Mouse (Mus musculus) midbrain, postnatal 0 days (tissue): Measurements from ENCODE around the gene Fan1. TPM values are rescaled to one million over a fixed set of nuclear protein-coding genes. Genes with fewer than 3 reads are reported as not detected.
A peak's percentile ranks its signal among the peaks of the same experiment; 100 is the strongest.

Source experiments
- ATAC-seq: fragments of 200-750 bp; cut with Nextera tagmentation; 2 replicates; pipeline ENCODE4 v1.8.0; 2017; ENCODE audit warnings: moderate number of reproducible peaks, mild to moderate bottlenecking, moderate TSS enrichment, moderate library complexity; ENCODE audit not compliant: low FRiP score
- DNase-seq: peaks from one replicate; pipeline ENCODE4 v3.0.0-alpha.2; 2015; ENCODE audit warnings: low spot score
- H3K27ac ChIP-seq: fragments of 300-500 bp; sonication (generic); 2 replicates; pipeline ENCODE4 v1.5.1; 2014; ENCODE audit warnings: low read depth, mild to moderate bottlenecking, low read length, mixed read lengths
- H3K27me3 ChIP-seq: fragments of 300-500 bp; sonication (generic); 2 replicates; pipeline ENCODE4 v1.6.1; 2014; ENCODE audit warnings: low read length, control low read depth, mixed read lengths; ENCODE audit not compliant: insufficient read depth
- H3K36me3 ChIP-seq: fragments of 300-500 bp; sonication (generic); 2 replicates; pipeline ENCODE4 v1.6.1; 2014; ENCODE audit warnings: low read length, control low read depth, mixed read lengths; ENCODE audit not compliant: insufficient read depth
- H3K4me1 ChIP-seq: fragments of 300-500 bp; sonication (generic); 2 replicates; pipeline ENCODE4 v1.6.1; 2014; ENCODE audit warnings: mild to moderate bottlenecking, control low read depth, antibody characterized with exemption, low read length, mixed read lengths; ENCODE audit not compliant: insufficient read depth
- H3K4me2 ChIP-seq: fragments of 300-500 bp; sonication (generic); 2 replicates; pipeline ENCODE4 v1.6.1; 2014; ENCODE audit warnings: low read depth, mild to moderate bottlenecking, low read length, mixed read lengths; ENCODE audit not compliant: poor library complexity, severe bottlenecking
- H3K4me3 ChIP-seq: fragments of 300-500 bp; sonication (generic); 2 replicates; pipeline ENCODE4 v1.5.1; 2014; ENCODE audit warnings: low read depth, mild to moderate bottlenecking, low read length, moderate library complexity
- H3K9ac ChIP-seq: fragments of 300-500 bp; sonication (generic); replicated peaks from 2 replicates; pipeline ENCODE4 v1.6.1; 2014; ENCODE audit warnings: mild to moderate bottlenecking, low read length, moderate library complexity, mixed read lengths; ENCODE audit not compliant: poor library complexity, severe bottlenecking
- H3K9me3 ChIP-seq: fragments of 300-500 bp; sonication (generic); 2 replicates; pipeline ENCODE4 v1.6.1; 2016; ENCODE audit warnings: low read length, control low read depth
- CTCF ChIP-seq: IDR thresholded peaks from 2 replicates; pipeline ENCODE4 v1.5.1; 2016; ENCODE audit warnings: antibody characterized with exemption, mild to moderate bottlenecking
- WGBS: fragments of 180-500 bp; shearing (Covaris S2); extraction: QIAGEN DNeasy Blood & Tissue Kit; methylation state at CpG from one replicate; pipeline ENCODE4 v1.1.7; 2014; 5-methylcytosine and 5-hydroxymethylcytosine counted together
- polyA plus RNA-seq: library from polyadenylated mRNA; unstranded; fragments of >200 nt; fragmentation: Nextera tagmentation; extraction: Ambion mirVana; gene quantifications from 2 replicates; pipeline ENCODE4 v1.2.1, GENCODE M21; 2015
- total RNA-seq: library from RNA; depleted of rRNA; stranded (reverse); fragments of >200 nt; gene quantifications from 2 replicates; pipeline ENCODE4 v1.2.3, GENCODE M21; 2014

Gene Fan1
- total and polyA plus RNA-seq, 2 experiments from 2014 or later = 4.7 to 6.5 TPM

GRCm38 (mm10) chr7:64360586-64360945, 13.3 kb downstream of the Fan1 start:
- Histone ChIP-seq H3K27me3 (no peaks in the 10 kb centered on the region), H3K9ac (no peak overlapping the region), H3K4me2 (no peak overlapping the region), H3K4me3 (no peak overlapping the region), H3K36me3 (peaks cover 41% of the 10 kb centered on the region), H3K27ac (0 out of 2 replicates have a peak overlapping the region, but pooled peaks have one; percentile 38), H3K4me1 (no peaks in the 10 kb centered on the region), H3K9me3 (no peaks in the 10 kb centered on the region)
- no peak for TF ChIP-seq CTCF
- ATAC-seq = no peak
- peak; percentile 45 for DNase-seq
- 76% methylated on average over 3 of the region's 3 CpGs for WGBS

DNA sequence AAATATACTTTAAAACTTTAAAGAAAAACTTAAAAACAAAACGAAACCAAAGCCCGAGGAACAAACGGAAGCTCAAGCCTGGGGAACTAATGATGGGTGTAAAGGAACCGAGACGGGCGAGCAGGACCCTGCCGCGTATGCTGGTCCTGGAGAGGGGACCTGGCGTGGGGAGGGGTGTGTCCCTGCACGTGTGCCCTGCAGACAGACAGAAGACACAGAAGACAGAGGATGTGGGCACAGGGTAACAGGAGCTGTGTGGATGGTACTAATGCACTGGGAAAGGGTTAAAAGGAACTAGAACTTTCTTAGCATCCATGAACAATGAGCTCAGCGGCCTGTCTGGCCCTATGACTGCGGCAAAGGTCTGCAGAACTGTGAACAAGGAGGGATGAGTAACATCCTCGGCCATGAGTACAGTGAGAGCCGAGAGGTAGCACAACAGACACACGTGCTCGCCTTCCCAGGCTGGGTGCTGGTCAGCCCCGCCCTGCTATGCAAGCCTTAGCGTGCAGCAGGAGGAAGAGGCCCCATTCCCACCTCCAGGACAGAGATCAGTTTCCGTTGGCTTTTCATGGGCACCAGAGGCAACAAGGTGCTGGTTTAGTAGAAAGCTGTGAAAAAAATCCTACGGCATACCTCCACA, 13.8 kb downstream of the Fan1 start:
- Histone ChIP-seq H3K4me1 (no peaks in the 10 kb centered on the region), H3K9me3 (no peaks in the 10 kb centered on the region), H3K9ac (no peak overlapping the region), H3K27ac (0 out of 2 replicates have a peak overlapping the region, but pooled peaks have one; percentile 38), H3K27me3 (no peaks in the 10 kb centered on the region), H3K36me3 (peaks cover 41% of the 10 kb centered on the region), H3K4me2 (no peak overlapping the region), H3K4me3 (no peak overlapping the region)
- 89% methylated on average over 20 of the region's 20 CpGs for WGBS
- DNase-seq (no peak), ATAC-seq (no peak)
- no peak for TF ChIP-seq CTCF

DNA sequence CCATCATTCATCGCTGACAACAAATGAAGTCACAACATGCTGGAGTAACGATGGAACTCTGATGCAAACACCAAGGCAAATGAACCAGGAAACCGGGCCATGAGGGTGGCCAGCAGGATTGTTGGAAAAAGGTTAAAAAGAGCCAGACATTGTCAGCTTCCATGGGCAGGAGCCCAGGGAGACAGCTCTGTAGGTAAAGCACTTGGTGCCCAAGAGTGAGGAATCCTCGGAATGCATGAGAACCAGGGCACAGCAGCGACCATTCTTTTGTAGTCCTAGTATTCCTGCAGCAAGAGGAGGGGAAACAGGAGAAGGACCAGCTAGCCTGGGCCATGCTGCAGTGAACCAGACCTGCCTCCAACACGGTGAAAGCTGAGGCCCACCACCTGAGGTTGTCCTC, 15.2 kb downstream of the Fan1 start:
- WGBS = 92% methylated on average over 6 of the region's 6 CpGs
- Histone ChIP-seq H3K4me1 (no peaks in the 10 kb centered on the region), H3K4me2 (no peak overlapping the region), H3K4me3 (no peak overlapping the region), H3K27ac (no peak overlapping the region), H3K27me3 (no peaks in the 10 kb centered on the region), H3K9me3 (no peaks in the 10 kb centered on the region), H3K9ac (no peak overlapping the region), H3K36me3 (peaks cover 38% of the 10 kb centered on the region)
- DNase-seq (no peak), ATAC-seq (no peak)
- TF ChIP-seq CTCF = no peak

- Histone ChIP-seq H3K9ac (no peak overlapping the region), H3K4me3 (no peak overlapping the region), H3K27ac (no peak overlapping the region), H3K27me3 (no peaks in the 10 kb centered on the region), H3K4me1 (no peaks in the 10 kb centered on the region), H3K9me3 (no peaks in the 10 kb centered on the region), H3K4me2 (no peak overlapping the region), H3K36me3 (peaks cover 39% of the 10 kb centered on the region)
- DNase-seq = peak; percentile 71
- TF ChIP-seq CTCF = no peak
- WGBS = 77% methylated on average over 9 of the region's 9 CpGs
- peak; percentile 53; the same call in 1 of the 2 replicates for ATAC-seq
These were observed 16.5 kb downstream of the Fan1 start for GRCm38 (mm10) chr7:64357405-64357804.

DNA sequence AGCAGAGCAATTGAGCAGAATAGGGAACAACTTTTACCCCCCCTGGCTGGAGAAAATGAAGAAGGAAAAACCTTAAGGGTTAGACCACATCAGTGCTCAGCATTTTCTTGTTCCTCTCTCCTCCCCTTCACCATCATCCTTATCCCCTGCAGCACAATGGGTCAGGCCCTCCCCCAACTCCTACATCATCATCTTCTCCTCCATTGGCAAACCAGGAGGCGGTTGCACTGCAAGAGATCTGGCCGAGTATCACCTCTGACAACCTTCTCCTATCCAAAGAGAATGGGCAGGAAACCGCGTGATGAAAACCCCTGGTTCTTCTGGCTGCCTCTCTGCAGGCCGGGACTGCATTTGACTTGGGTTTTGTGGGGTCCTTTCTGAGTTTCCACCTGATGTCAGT, 17.2 kb downstream of the Fan1 start:
- Histone ChIP-seq H3K36me3 (peaks cover 35% of the 10 kb centered on the region), H3K9ac (no peak overlapping the region), H3K4me2 (no peak overlapping the region), H3K27ac (no peak overlapping the region), H3K27me3 (no peaks in the 10 kb centered on the region), H3K4me3 (no peak overlapping the region), H3K9me3 (no peaks in the 10 kb centered on the region), H3K4me1 (no peaks in the 10 kb centered on the region)
- WGBS = 90% methylated on average over 5 of the region's 5 CpGs
- DNase-seq (no peak), ATAC-seq (no peak)
- no peak for TF ChIP-seq CTCF

DNA sequence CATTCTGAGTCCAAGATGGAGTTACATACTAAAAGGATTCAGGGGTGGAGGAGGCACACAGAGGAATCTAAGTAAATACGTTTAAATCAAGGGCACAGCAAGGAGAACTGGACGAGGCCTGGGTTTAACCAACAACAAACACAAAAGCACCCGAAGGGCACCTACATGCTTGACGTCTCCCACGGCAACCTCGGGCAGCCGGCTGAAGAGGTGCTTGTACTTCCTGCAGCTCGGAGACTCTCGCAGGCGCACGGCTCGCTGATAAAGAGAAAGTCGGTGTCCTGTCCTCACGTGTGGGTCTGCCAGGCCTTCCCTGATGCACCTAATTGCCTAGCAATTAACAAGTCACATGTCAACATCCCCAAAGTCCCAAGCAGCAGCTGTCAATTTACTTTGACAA, 19.7 kb downstream of the Fan1 start:
- Histone ChIP-seq H3K4me2 (no peak overlapping the region), H3K27me3 (no peaks in the 10 kb centered on the region), H3K9me3 (no peaks in the 10 kb centered on the region), H3K36me3 (peaks cover 28% of the 10 kb centered on the region), H3K4me3 (no peak overlapping the region), H3K4me1 (no peaks in the 10 kb centered on the region), H3K9ac (no peak overlapping the region), H3K27ac (no peak overlapping the region)
- TF ChIP-seq CTCF = no peak
- WGBS = 29% methylated on average over 14 of the region's 14 CpGs
- DNase-seq = no peak
- ATAC-seq = no peak
